Mouse (Mus musculus) CH12.LX (cell line): ENCODE measurements at regions not wholly inside any gene's neighbourhood (a gene's known extent, or its start where the extent isn't known, plus 50 kb on each side); places are given as distances from the start of the nearest gene placed in this dataset.

Experiments used
- DNase-seq: peaks from one replicate; pipeline ENCODE4 v3.0.0-alpha.2; 2013; ENCODE audit errors: extremely low read depth
- H3K27ac ChIP-seq: 2 replicates; pipeline ENCODE4 v1.5.1; 2012; ENCODE audit warnings: low read depth, mild to moderate bottlenecking, control low read depth, moderate library complexity; ENCODE audit not compliant: insufficient read depth
- H3K27me3 ChIP-seq: replicated peaks from 2 replicates; pipeline ENCODE3; 2012; ENCODE audit warnings: inconsistent platforms
- H3K36me3 ChIP-seq, 2 experiments: replicated peaks in 1 of 2; 2 replicates each; pipeline versions ENCODE3 to v1.6.1; 2012; ENCODE audit warnings: inconsistent platforms in 1 of 2, low read length in 1 of 2, mild to moderate bottlenecking in 1 of 2, mixed read lengths in 1 of 2, moderate library complexity in 1 of 2; ENCODE audit not compliant: control insufficient read depth in 1 of 2, insufficient read depth in 1 of 2
- H3K4me1 ChIP-seq, 2 experiments: 2 replicates each; pipeline ENCODE4 v1.6.1; 2012; ENCODE audit warnings: inconsistent platforms in 1 of 2, moderate library complexity in 1 of 2; ENCODE audit not compliant: insufficient read depth in 2 of 2, control insufficient read depth in 1 of 2
- H3K4me2 ChIP-seq: 2 replicates; pipeline ENCODE4 v1.6.1; 2012; ENCODE audit warnings: low read depth, mild to moderate bottlenecking, control low read depth; ENCODE audit not compliant: poor library complexity, insufficient read depth, severe bottlenecking
- H3K4me3 ChIP-seq, 3 experiments: fragments of 150-350 bp in 1 of 3; sonication (generic) in 1 of 3; replicated peaks in 1 of 3; 2 replicates each; pipeline versions ENCODE3 to v1.5.1; 2011 to 2012; ENCODE audit warnings: low read depth in 2 of 3, low read length in 2 of 3, mild to moderate bottlenecking in 2 of 3, moderate library complexity in 2 of 3, control low read depth in 1 of 3, improper control_type of control experiment in 1 of 3, inconsistent platforms in 1 of 3, mixed read lengths in 1 of 3; ENCODE audit not compliant: poor library complexity in 1 of 3
- H3K79me2 ChIP-seq: replicated peaks from 2 replicates; pipeline ENCODE4 v1.6.1; 2012; ENCODE audit warnings: mild to moderate bottlenecking, moderate library complexity; ENCODE audit not compliant: control insufficient read depth, poor library complexity, insufficient read depth, severe bottlenecking; ENCODE audit errors: extremely low read depth
- H3K9ac ChIP-seq: 2 replicates; pipeline ENCODE4 v1.6.1; 2012; ENCODE audit warnings: low read depth, mild to moderate bottlenecking, control low read depth, moderate library complexity; ENCODE audit not compliant: insufficient read depth
- H3K9me3 ChIP-seq: replicated peaks from 2 replicates; pipeline ENCODE3; 2012; ENCODE audit warnings: low read length, inconsistent platforms, mixed read lengths
- BHLHE40 ChIP-seq: IDR thresholded peaks from 2 replicates; pipeline ENCODE4 v1.6.1; 2011; ENCODE audit warnings: mild to moderate bottlenecking, low read depth, low read length, improper control_type of control experiment
- CHD1 ChIP-seq: IDR thresholded peaks from 2 replicates; pipeline ENCODE4 v1.6.1; 2012; ENCODE audit warnings: low read depth, low read length, improper control_type of control experiment, inconsistent platforms
- CTCF ChIP-seq, 2 experiments: IDR thresholded peaks in 1 of 2; conservative IDR thresholded peaks in 1 of 2; 2 replicates each; pipeline ENCODE4 v1.5.1; 2011 to 2012; ENCODE audit warnings: low read depth in 2 of 2, low read length in 2 of 2, improper control_type of control experiment in 1 of 2, inconsistent platforms in 1 of 2, mild to moderate bottlenecking in 1 of 2, moderate library complexity in 1 of 2
- EP300 ChIP-seq: IDR thresholded peaks from 2 replicates; pipeline ENCODE4 v1.6.1; 2011; ENCODE audit warnings: low read length, improper control_type of control experiment
- GABPA ChIP-seq: IDR thresholded peaks from 2 replicates; pipeline ENCODE4 v1.6.1; 2012; ENCODE audit warnings: low read depth, low read length, improper control_type of control experiment, inconsistent platforms; ENCODE audit not compliant: insufficient replicate concordance
- HCFC1 ChIP-seq: IDR thresholded peaks from 2 replicates; pipeline ENCODE4 v1.6.1; 2012; ENCODE audit warnings: low read depth, mild to moderate bottlenecking, inconsistent platforms, low read length, improper control_type of control experiment
- JUN ChIP-seq: IDR thresholded peaks from 2 replicates; pipeline ENCODE4 v1.6.1; 2011; ENCODE audit warnings: low read depth, mild to moderate bottlenecking, low read length, improper control_type of control experiment, moderate library complexity; ENCODE audit not compliant: insufficient read depth
- JUND ChIP-seq: conservative IDR thresholded peaks from 2 replicates; pipeline ENCODE4 v1.6.1; 2011; ENCODE audit warnings: low read depth, low read length, improper control_type of control experiment
- KAT2A ChIP-seq: IDR thresholded peaks from 2 replicates; pipeline ENCODE4 v1.6.1; 2012; ENCODE audit warnings: low read length, improper control_type of control experiment, inconsistent platforms; ENCODE audit not compliant: insufficient replicate concordance
- MAFK ChIP-seq: IDR thresholded peaks from 2 replicates; pipeline ENCODE4 v1.6.1; 2011; ENCODE audit warnings: low read length, improper control_type of control experiment; ENCODE audit not compliant: insufficient replicate concordance
- MAX ChIP-seq: IDR thresholded peaks from 2 replicates; pipeline ENCODE4 v1.6.1; 2011; ENCODE audit warnings: low read length, improper control_type of control experiment
- MEF2A ChIP-seq: IDR thresholded peaks from 2 replicates; pipeline ENCODE4 v1.6.1; 2014; ENCODE audit warnings: low read depth, mild to moderate bottlenecking, inconsistent platforms, low read length, improper control_type of control experiment, borderline replicate concordance
- MXI1 ChIP-seq: IDR thresholded peaks from 2 replicates; pipeline ENCODE4 v1.6.1; 2011; ENCODE audit warnings: mild to moderate bottlenecking, low read depth, low read length, improper control_type of control experiment
- NRF1 ChIP-seq: IDR thresholded peaks from 2 replicates; pipeline ENCODE4 v1.6.1; 2014; ENCODE audit warnings: low read depth, mild to moderate bottlenecking, inconsistent platforms, low read length, improper control_type of control experiment, moderate library complexity
- POLR2A ChIP-seq: IDR thresholded peaks from 2 replicates; pipeline ENCODE4 v1.6.1; 2011; ENCODE audit warnings: low read depth, mild to moderate bottlenecking, improper control_type of control experiment, low read length
- RAD21 ChIP-seq: IDR thresholded peaks from 2 replicates; pipeline ENCODE4 v1.6.1; 2011; ENCODE audit warnings: low read depth, mild to moderate bottlenecking, low read length, improper control_type of control experiment, moderate library complexity
- SIN3A ChIP-seq: IDR thresholded peaks from 2 replicates; pipeline ENCODE4 v1.6.1; 2012; ENCODE audit warnings: low read length, improper control_type of control experiment, inconsistent platforms
- SMC3 ChIP-seq: IDR thresholded peaks from 2 replicates; pipeline ENCODE4 v1.6.1; 2011; ENCODE audit warnings: low read depth, low read length, improper control_type of control experiment
- TBP ChIP-seq: conservative IDR thresholded peaks from 2 replicates; pipeline ENCODE4 v1.6.1; 2011; ENCODE audit warnings: low read depth, low read length, improper control_type of control experiment
- USF1 ChIP-seq: IDR thresholded peaks from 2 replicates; pipeline ENCODE4 v1.6.1; 2014; ENCODE audit warnings: low read depth, mild to moderate bottlenecking, inconsistent platforms, low read length, improper control_type of control experiment
- USF2 ChIP-seq: conservative IDR thresholded peaks from 2 replicates; pipeline ENCODE4 v1.6.1; 2011; ENCODE audit warnings: low read depth, low read length, improper control_type of control experiment
- ZKSCAN1 ChIP-seq: IDR thresholded peaks from 2 replicates; pipeline ENCODE4 v1.6.1; 2012; ENCODE audit warnings: low read depth, inconsistent platforms, low read length, improper control_type of control experiment, borderline replicate concordance
- ZMIZ1 ChIP-seq: IDR thresholded peaks from 2 replicates; pipeline ENCODE4 v1.6.1; 2012; ENCODE audit warnings: low read depth, mild to moderate bottlenecking, inconsistent platforms, low read length, improper control_type of control experiment
- ZNF384 ChIP-seq: IDR thresholded peaks from 2 replicates; pipeline ENCODE4 v1.6.1; 2012; ENCODE audit warnings: low read depth, low read length, improper control_type of control experiment, inconsistent platforms
- dilution Hi-C: fragments of 300-500 bp; cut with MboI; formaldehyde crosslinking; loops from 2 replicates; pipeline ENCODE4 v1.14.3; 2020; ENCODE audit warnings: low sequenced_read_pairs; ENCODE audit not compliant: extremely low pct_unique_long_range_greater_than_20kb, extremely low pct_ligation_motif_present
- in situ Hi-C: fragments of 300-500 bp; cut with MboI; formaldehyde crosslinking; loops from 3 replicates; pipeline ENCODE4 v1.14.3; 2019; ENCODE audit warnings: low sequenced_read_pairs, low pct_ligation_motif_present, low pct_unique_long_range_greater_than_20kb, mixed read lengths

GRCm38 (mm10) chr10:98210246-98210645 is 483.7 kb upstream of the C030005K15Rik start:
- Histone ChIP-seq H3K4me3 (no peak overlapping the region), H3K4me2 (no peak overlapping the region), H3K36me3 (no peaks in the 10 kb centered on the region), H3K9ac (no peak overlapping the region), H3K27me3 (no peaks in the 10 kb centered on the region), H3K9me3 (no peaks in the 10 kb centered on the region), H3K79me2 (no peaks in the 10 kb centered on the region), H3K4me1 (no peaks in the 10 kb centered on the region), H3K27ac (no peak overlapping the region)
- DNase-seq: no peak
- in situ Hi-C loops: no loop called here
- TF ChIP-seq USF2 (no peak), ZNF384 (no peak), MXI1 (no peak), MAFK (no peak), MEF2A (no peak), RAD21 (no peak), CTCF (conservative IDR thresholded peaks at IDR 0.05 in 1 of 2, IDR thresholded peaks at IDR 0.05 in 1 of 2; ENCODE audit: low read depth in 2 of 2, low read length in 2 of 2) (no peak), ZMIZ1 (no peak), JUN (no peak), EP300 (no peak), BHLHE40 (no peak), NRF1 (no peak), CHD1 (no peak)
- dilution Hi-C loops: no loop called here

- no peak overlapping the region for H3K27ac ChIP-seq
- dilution Hi-C loops: no loop called here
- H3K36me3 ChIP-seq: no peaks in the 10 kb centered on the region
- H3K9me3 ChIP-seq: no peaks in the 10 kb centered on the region
- no peak overlapping the region for H3K9ac ChIP-seq
- TF ChIP-seq USF2: no peak
- no peak for TF ChIP-seq KAT2A
- no peak for TF ChIP-seq TBP
- no peak for TF ChIP-seq HCFC1
- TF ChIP-seq SMC3: no peak
- no peak for TF ChIP-seq MAX
- TF ChIP-seq JUND: no peak
- no peak for TF ChIP-seq POLR2A
- TF ChIP-seq USF1: no peak
- TF ChIP-seq SIN3A: no peak
- no peak for TF ChIP-seq EP300
- TF ChIP-seq ZKSCAN1: no peak
- TF ChIP-seq BHLHE40: no peak
- no peak for TF ChIP-seq GABPA
- TF ChIP-seq, all 38 proteins: peak for 0
- H3K4me3 ChIP-seq: no peak overlapping the region
- no peak overlapping the region for H3K4me2 ChIP-seq
- in situ Hi-C loops: no loop called here
- H3K27me3 ChIP-seq: no peaks in the 10 kb centered on the region
- H3K4me1 ChIP-seq: no peaks in the 10 kb centered on the region
- no peak for DNase-seq
- no peaks in the 10 kb centered on the region for H3K79me2 ChIP-seq
Observed at GRCm38 (mm10) chr10:98212876-98213587, 486.5 kb upstream of the C030005K15Rik start.
